Mouse (Mus musculus) kidney, embryonic 16.5 days (tissue): ENCODE measurements around the gene Lef1. TPM values are rescaled to one million over a fixed set of nuclear protein-coding genes. Genes with fewer than 3 reads are reported as not detected.

ENCODE experiments used
- ATAC-seq: fragments of 200-750 bp; cut with Nextera tagmentation; 2 replicates; pipeline ENCODE4 v1.8.0; 2017; ENCODE audit warnings: moderate TSS enrichment; ENCODE audit not compliant: low FRiP score, low TSS enrichment
- H3K27ac ChIP-seq: fragments of 300-500 bp; sonication (generic); 2 replicates; pipeline ENCODE4 v1.5.1; 2014; ENCODE audit warnings: low read length
- H3K27me3 ChIP-seq: fragments of 300-500 bp; sonication (generic); 2 replicates; pipeline ENCODE4 v1.6.1; 2014; ENCODE audit warnings: low read length, control low read depth, mixed read lengths; ENCODE audit not compliant: insufficient read depth
- H3K36me3 ChIP-seq: fragments of 300-500 bp; sonication (generic); 2 replicates; pipeline ENCODE4 v1.6.1; 2014; ENCODE audit warnings: low read length, control low read depth, mixed read lengths; ENCODE audit not compliant: insufficient read depth
- H3K4me1 ChIP-seq: fragments of 300-500 bp; sonication (generic); 2 replicates; pipeline ENCODE4 v1.6.1; 2014; ENCODE audit warnings: low read length, control low read depth, mixed read lengths; ENCODE audit not compliant: insufficient read depth
- H3K4me2 ChIP-seq: fragments of 300-500 bp; sonication (generic); replicated peaks from 2 replicates; pipeline ENCODE4 v1.6.1; 2014; ENCODE audit warnings: low read depth, low read length
- H3K4me3 ChIP-seq: fragments of 300-500 bp; sonication (generic); 2 replicates; pipeline ENCODE4 v1.5.1; 2014; ENCODE audit warnings: mild to moderate bottlenecking, low read length
- H3K9ac ChIP-seq: fragments of 300-500 bp; sonication (generic); replicated peaks from 2 replicates; pipeline ENCODE4 v1.6.1; 2014; ENCODE audit warnings: low read length
- H3K9me3 ChIP-seq: fragments of 300-500 bp; sonication (generic); 2 replicates; pipeline ENCODE4 v1.6.1; 2016; ENCODE audit warnings: low read length, control low read depth
- WGBS: fragments of 180-500 bp; shearing (Covaris S2); extraction: QIAGEN DNeasy Blood & Tissue Kit; methylation state at CpG from one replicate; pipeline ENCODE4 v1.1.7; 2014; 5-methylcytosine and 5-hydroxymethylcytosine counted together
- polyA plus RNA-seq: library from polyadenylated mRNA; unstranded; fragments of >200 nt; fragmentation: Nextera tagmentation; extraction: Ambion mirVana; gene quantifications from 2 replicates; pipeline ENCODE4 v1.2.1, GENCODE M21; 2015

The Lef1 gene
- polyA plus RNA-seq, 1 experiment from 2014 or later = 20.0 TPM

GRCm38 (mm10) chr3:131250283-131250682 lies 140.0 kb downstream of the Lef1 start:
- no peaks in the 10 kb centered on the region for H3K27me3 ChIP-seq
- H3K4me1 ChIP-seq = no peaks in the 10 kb centered on the region
- no peak overlapping the region for H3K27ac ChIP-seq
- 77% methylated on average over 2 of the region's 2 CpGs for WGBS
- no peak overlapping the region for H3K9ac ChIP-seq
- H3K36me3 ChIP-seq = peaks cover 32% of the 10 kb centered on the region
- no peak overlapping the region for H3K4me3 ChIP-seq
- ATAC-seq = no peak
- no peak overlapping the region for H3K4me2 ChIP-seq
- H3K9me3 ChIP-seq = peaks cover 5% of the 10 kb centered on the region; the same call in 1 of the 2 replicates

DNA sequence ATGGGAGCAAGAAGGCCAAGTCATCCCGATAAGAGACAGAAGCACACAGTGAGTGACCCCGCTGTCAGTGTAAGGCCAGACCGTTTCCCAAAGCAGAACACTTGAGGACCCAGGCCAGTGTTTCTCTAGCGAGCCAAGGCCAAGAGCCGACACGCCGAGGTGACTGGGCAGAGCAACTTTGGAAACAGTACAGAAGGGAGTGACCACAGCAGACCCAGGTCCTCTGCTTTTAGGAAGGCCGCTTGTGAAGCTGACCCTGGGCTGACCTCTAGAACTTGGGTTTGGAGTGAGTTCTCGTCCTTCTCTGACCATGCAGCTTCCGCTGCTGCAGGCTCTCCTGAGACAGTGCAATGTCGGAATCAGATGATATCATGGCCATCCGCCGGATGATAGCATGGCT lies 140.7 kb downstream of the Lef1 start:
- peaks cover 32% of the 10 kb centered on the region for H3K36me3 ChIP-seq
- ATAC-seq = no peak
- no peak overlapping the region for H3K27ac ChIP-seq
- H3K4me2 ChIP-seq = no peak overlapping the region
- no peaks in the 10 kb centered on the region for H3K4me1 ChIP-seq
- no peak overlapping the region for H3K4me3 ChIP-seq
- 85% methylated on average over 13 of the region's 13 CpGs for whole genome bisulfite sequencing
- peaks cover 5% of the 10 kb centered on the region; the same call in 1 of the 2 replicates for H3K9me3 ChIP-seq
- no peaks in the 10 kb centered on the region for H3K27me3 ChIP-seq
- no peak overlapping the region for H3K9ac ChIP-seq

DNA sequence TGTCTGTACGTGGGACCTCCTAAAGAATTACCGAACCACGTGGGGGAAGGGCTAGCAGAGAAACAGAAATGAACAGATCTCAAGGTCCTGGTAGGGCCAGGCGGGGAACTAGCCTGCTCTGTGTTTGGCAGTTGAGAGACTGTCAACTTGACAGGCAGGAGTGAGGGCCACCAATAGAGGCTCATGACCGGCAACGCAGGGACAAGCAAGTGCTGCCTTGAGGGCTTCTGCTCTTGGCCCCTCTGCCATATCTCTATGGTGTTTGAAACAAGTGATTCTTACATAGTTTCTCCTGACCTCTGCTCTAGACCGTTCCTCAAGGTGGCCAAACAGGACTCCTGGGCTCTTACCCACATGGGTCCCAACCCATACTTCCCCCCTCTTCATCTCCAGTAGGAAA lies 141.3 kb downstream of the Lef1 start:
- Histone ChIP-seq H3K4me1 (no peaks in the 10 kb centered on the region), H3K9me3 (peaks cover 5% of the 10 kb centered on the region; the same call in 1 of the 2 replicates)

GRCm38 (mm10) chr3:131254991-131255390 lies 144.7 kb downstream of the Lef1 start:
- no peaks in the 10 kb centered on the region for H3K4me1 ChIP-seq
- peaks cover 5% of the 10 kb centered on the region; the same call in 1 of the 2 replicates for H3K9me3 ChIP-seq
- no peak overlapping the region for H3K27ac ChIP-seq
- H3K9ac ChIP-seq = no peak overlapping the region
- no peak overlapping the region for H3K4me3 ChIP-seq
- ATAC-seq = no peak
- no peaks in the 10 kb centered on the region for H3K27me3 ChIP-seq
- H3K4me2 ChIP-seq = no peak overlapping the region
- WGBS = 97% methylated on average over 4 of the region's 4 CpGs
- peaks cover 14% of the 10 kb centered on the region for H3K36me3 ChIP-seq

More for the DNA sequence above, 141.3 kb downstream of the Lef1 start:
- H3K36me3 ChIP-seq = peaks cover 32% of the 10 kb centered on the region
- no peak overlapping the region for H3K9ac ChIP-seq
- no peaks in the 10 kb centered on the region for H3K27me3 ChIP-seq
- WGBS = 91% methylated on average over 7 of the region's 7 CpGs
- H3K4me3 ChIP-seq = no peak overlapping the region
- no peak overlapping the region for H3K4me2 ChIP-seq
- ATAC-seq = no peak
- H3K27ac ChIP-seq = no peak overlapping the region

- Histone ChIP-seq H3K9ac (no peak overlapping the region), H3K27ac (no peak overlapping the region), H3K36me3 (peaks cover 14% of the 10 kb centered on the region), H3K27me3 (no peaks in the 10 kb centered on the region), H3K4me1 (no peaks in the 10 kb centered on the region), H3K4me3 (no peak overlapping the region), H3K9me3 (peaks cover 7% of the 10 kb centered on the region), H3K4me2 (no peak overlapping the region)
- WGBS = 95% methylated on average over 3 of the region's 3 CpGs
- ATAC-seq = no peak
Observed at GRCm38 (mm10) chr3:131255399-131255981, 145.2 kb downstream of the Lef1 start.

DNA sequence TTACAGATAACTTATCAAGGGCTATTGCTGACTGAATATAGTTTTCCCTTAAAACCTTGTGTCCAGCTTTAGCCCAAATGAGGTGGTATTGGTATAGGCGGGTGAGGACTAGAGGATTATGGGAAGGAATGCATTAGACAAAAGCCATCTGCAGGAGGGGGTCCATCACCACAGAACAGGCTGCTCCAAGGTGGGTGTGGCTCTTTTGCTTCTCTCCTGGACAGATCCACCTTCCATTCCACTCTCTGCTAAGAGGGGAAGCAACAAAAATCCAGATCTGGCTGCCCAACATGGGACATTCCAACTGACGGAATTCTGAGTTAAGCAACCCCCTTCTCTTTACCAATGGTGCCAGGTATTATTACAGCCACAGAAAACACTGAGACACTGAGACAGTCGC lies 148.7 kb downstream of the Lef1 start:
- H3K27ac ChIP-seq = no peak overlapping the region
- peaks cover 2% of the 10 kb centered on the region for H3K4me1 ChIP-seq
- WGBS = 79% methylated on average over 3 of the region's 3 CpGs
- H3K27me3 ChIP-seq = no peaks in the 10 kb centered on the region
- H3K9ac ChIP-seq = no peak overlapping the region
- no peak overlapping the region for H3K4me2 ChIP-seq
- H3K9me3 ChIP-seq = peaks cover 13% of the 10 kb centered on the region
- ATAC-seq = no peak
- H3K4me3 ChIP-seq = no peak overlapping the region
- H3K36me3 ChIP-seq = peaks cover 21% of the 10 kb centered on the region

- Histone ChIP-seq H3K9me3 (peaks cover 13% of the 10 kb centered on the region), H3K36me3 (peaks cover 17% of the 10 kb centered on the region), H3K4me1 (peaks cover 7% of the 10 kb centered on the region), H3K4me3 (no peak overlapping the region), H3K4me2 (no peak overlapping the region), H3K27me3 (no peaks in the 10 kb centered on the region), H3K9ac (no peak overlapping the region), H3K27ac (no peak overlapping the region)
- 91% methylated on average over 9 of the region's 9 CpGs for WGBS
- no peak for ATAC-seq
Observed at GRCm38 (mm10) chr3:131259392-131259965, 149.2 kb downstream of the Lef1 start.

- WGBS = 90% methylated on average over 6 of the region's 6 CpGs
- Histone ChIP-seq H3K27ac (no peak overlapping the region), H3K36me3 (peaks cover 16% of the 10 kb centered on the region), H3K4me1 (peaks cover 7% of the 10 kb centered on the region), H3K4me2 (no peak overlapping the region), H3K27me3 (no peaks in the 10 kb centered on the region), H3K4me3 (no peak overlapping the region), H3K9me3 (peaks cover 13% of the 10 kb centered on the region), H3K9ac (no peak overlapping the region)
- ATAC-seq = no peak
Observed at GRCm38 (mm10) chr3:131260418-131260817, 150.1 kb downstream of the Lef1 start.

DNA sequence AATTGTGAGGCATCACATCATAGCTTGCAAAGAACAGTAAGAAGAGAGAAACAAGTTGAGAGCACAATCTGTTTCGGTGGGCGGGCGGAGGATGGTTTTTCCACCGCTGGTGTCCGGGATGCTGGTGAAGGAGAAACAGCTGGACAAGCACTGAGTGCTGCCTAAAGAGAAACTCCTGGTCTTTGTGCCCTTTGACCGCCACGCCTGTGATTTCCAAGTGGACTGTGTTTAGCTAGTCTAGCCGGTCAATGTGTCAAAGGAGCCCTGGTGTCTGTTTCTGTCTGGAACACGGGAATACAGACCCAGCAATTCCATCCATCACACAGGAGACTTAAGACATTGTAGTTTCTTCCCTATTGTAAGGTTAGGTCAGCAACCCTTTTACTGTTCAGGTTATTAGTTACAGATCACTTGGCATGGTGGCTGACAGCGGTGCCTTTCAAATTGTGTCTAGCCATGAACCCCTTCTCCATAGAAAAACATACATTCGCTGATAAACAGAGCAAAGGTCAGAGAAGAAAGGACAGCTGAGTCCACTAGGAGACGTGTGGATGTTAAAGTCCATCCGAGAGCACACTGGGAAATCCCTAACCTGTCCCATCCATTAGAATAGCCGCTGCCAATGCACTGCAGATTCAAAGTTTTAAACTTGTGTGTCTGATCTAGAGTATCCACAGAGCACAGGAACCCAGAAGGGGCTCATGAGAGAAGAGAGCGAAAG lies 153.7 kb downstream of the Lef1 start:
- Histone ChIP-seq H3K27ac (no peak overlapping the region), H3K4me3 (no peak overlapping the region), H3K27me3 (no peaks in the 10 kb centered on the region), H3K9ac (no peak overlapping the region), H3K4me1 (peaks cover 17% of the 10 kb centered on the region), H3K4me2 (no peak overlapping the region), H3K36me3 (peaks cover 22% of the 10 kb centered on the region), H3K9me3 (peaks cover 13% of the 10 kb centered on the region)
- WGBS = 46% methylated on average over 15 of the region's 15 CpGs
- no peak for ATAC-seq

- WGBS = 83% methylated on average over 8 of the region's 8 CpGs
- H3K4me2 ChIP-seq = no peak overlapping the region
- H3K4me3 ChIP-seq = no peak overlapping the region
- no peak overlapping the region for H3K9ac ChIP-seq
- no peaks in the 10 kb centered on the region for H3K27me3 ChIP-seq
- H3K27ac ChIP-seq = no peak overlapping the region
- peaks cover 32% of the 10 kb centered on the region for H3K4me1 ChIP-seq
- peaks cover 11% of the 10 kb centered on the region for H3K9me3 ChIP-seq
- ATAC-seq = no peak
- H3K36me3 ChIP-seq = peaks cover 22% of the 10 kb centered on the region
Observed at GRCm38 (mm10) chr3:131265516-131265915, 155.2 kb downstream of the Lef1 start.
